Mouse (Mus musculus): Measurements from ENCODE around the gene Tmem110.

GRCm38 (mm10) chr14:30875955-30876354 is 50.6 kb downstream of the Tmem110 start:
- no peak for TF ChIP-seq CTCF (IDR thresholded peaks at IDR 0.05; ENCODE audit: insufficient read depth, low read depth, low read length)
- TF ChIP-seq POLR2A (IDR thresholded peaks at IDR 0.05; ENCODE audit: insufficient read depth, low read depth, low read length) = no peak

Measured in olfactory bulb, adult 2 months (tissue).